Mouse (Mus musculus) gastrocnemius, postnatal 10 days (tissue): ENCODE data around the gene Luzp1. TPM values are rescaled to one million over a fixed set of nuclear protein-coding genes. Genes with fewer than 3 reads are reported as not detected.

Experiments
- DNase-seq: peaks from one replicate; pipeline ENCODE4 v3.0.0; 2021; ENCODE audit warnings: mixed read lengths
- total RNA-seq, 2 experiments: library from RNA; stranded (reverse); gene quantifications; 2 replicates each; pipeline ENCODE4 v1.2.3; 2021

Gene Luzp1
- total RNA-seq, 2 experiments from 2014 or later, result 17.8 to 22.8 TPM

GRCm38 (mm10) chr4:136462086-136462838 is 7.3 kb upstream of the Luzp1 start, which contains the start of gene 6030445D17Rik:
Gene 6030445D17Rik, plus strand, starts transcription at chr4:136462250.
- DNase-seq, result peak; percentile 73

- DNase-seq, result peak; percentile 16
These were observed 6.8 kb upstream of the Luzp1 start for GRCm38 (mm10) chr4:136462839-136463178.

- no peak for DNase-seq
These were observed 6.1 kb upstream of the Luzp1 start for GRCm38 (mm10) chr4:136463436-136463835.

GRCm38 (mm10) chr4:136466226-136466625 is 3.3 kb upstream of the Luzp1 start:
- peak; percentile 36 for DNase-seq

- peak; percentile 24 for DNase-seq
These were observed 821 bp upstream of the Luzp1 start for GRCm38 (mm10) chr4:136468553-136469327.

GRCm38 (mm10) chr4:136469941-136470346 is 383 bp downstream of the Luzp1 start:
- no peak for DNase-seq

GRCm38 (mm10) chr4:136470347-136471071 is 948 bp downstream of the Luzp1 start:
- DNase-seq, result peak; percentile 62

- no peak for DNase-seq
These were observed 7.1 kb downstream of the Luzp1 start for GRCm38 (mm10) chr4:136476692-136477091.

GRCm38 (mm10) chr4:136486549-136486948 is 17.0 kb downstream of the Luzp1 start:
- DNase-seq, result no peak

GRCm38 (mm10) chr4:136495993-136496392 is 26.4 kb downstream of the Luzp1 start:
- no peak for DNase-seq

- no peak for DNase-seq
These were observed 36.1 kb downstream of the Luzp1 start for GRCm38 (mm10) chr4:136505426-136506215.

- peak; percentile 9 for DNase-seq
These were observed 40.3 kb downstream of the Luzp1 start for GRCm38 (mm10) chr4:136509857-136510256.

- no peak for DNase-seq
These were observed 42.1 kb downstream of the Luzp1 start for GRCm38 (mm10) chr4:136511708-136512107.

- peak; percentile 10 for DNase-seq
These were observed 43.3 kb downstream of the Luzp1 start for GRCm38 (mm10) chr4:136512905-136513304.

- no peak for DNase-seq
These were observed 48.6 kb downstream of the Luzp1 start for GRCm38 (mm10) chr4:136518141-136518540.

- no peak for DNase-seq
These were observed 49.0 kb downstream of the Luzp1 start for GRCm38 (mm10) chr4:136518576-136518975.

GRCm38 (mm10) chr4:136519866-136520265 is 50.3 kb downstream of the Luzp1 start:
- no peak for DNase-seq

- DNase-seq, result no peak
These were observed 52.3 kb downstream of the Luzp1 start for GRCm38 (mm10) chr4:136521898-136522297.

- no peak for DNase-seq
These were observed 54.7 kb downstream of the Luzp1 start for GRCm38 (mm10) chr4:136524309-136524708.

GRCm38 (mm10) chr4:136526412-136526811 is 56.9 kb downstream of the Luzp1 start:
- peak; percentile 65 for DNase-seq

- DNase-seq, result no peak
These were observed 75.6 kb downstream of the Luzp1 start for GRCm38 (mm10) chr4:136545151-136545550.
